Mouse (Mus musculus) erythroblast, embryonic 14.5 days (primary cell): Measurements from ENCODE around the gene 1700018B08Rik. TPM values are rescaled to one million over a fixed set of nuclear protein-coding genes. Genes with fewer than 3 reads are reported as not detected.

ENCODE experiments used
- H3K27me3 ChIP-seq: 2 replicates; pipeline ENCODE4 v1.6.1; 2012; ENCODE audit warnings: inconsistent platforms; ENCODE audit not compliant: control insufficient read depth
- H3K36me3 ChIP-seq: 2 replicates; pipeline ENCODE4 v1.6.1; 2012; ENCODE audit warnings: mild to moderate bottlenecking, inconsistent platforms; ENCODE audit not compliant: control insufficient read depth
- H3K4me1 ChIP-seq: 2 replicates; pipeline ENCODE4 v1.6.1; 2012; ENCODE audit warnings: inconsistent platforms; ENCODE audit not compliant: control insufficient read depth
- H3K4me3 ChIP-seq: replicated peaks from 2 replicates; pipeline ENCODE3; 2012; ENCODE audit warnings: moderate library complexity, mild to moderate bottlenecking, inconsistent platforms
- H3K9me3 ChIP-seq: 2 replicates; pipeline ENCODE4 v1.6.1; 2012; ENCODE audit warnings: low read length, inconsistent platforms, mixed read lengths; ENCODE audit not compliant: control insufficient read depth
- GATA1 ChIP-seq: IDR thresholded peaks from 2 replicates; pipeline ENCODE4 v1.6.1; 2012; ENCODE audit warnings: low read length, inconsistent platforms, mixed read lengths
- TAL1 ChIP-seq: IDR thresholded peaks from 3 replicates; pipeline ENCODE4 v1.6.1; 2012; ENCODE audit warnings: low read length, inconsistent platforms, mixed read lengths
- polyA plus RNA-seq: library from polyadenylated mRNA; stranded (reverse); fragments of >175 nt; gene quantifications from 2 replicates; pipeline ENCODE4 v1.2.3, GENCODE M21; 2012

The 1700018B08Rik gene
- polyA plus RNA-seq, 1 experiment = not detected

GRCm38 (mm10) chr8:121484072-121484782, 59.9 kb downstream of the 1700018B08Rik start:
- Histone ChIP-seq H3K9me3 (peaks cover 3% of the 10 kb centered on the region; the same call in 1 of the 2 replicates), H3K27me3 (no peaks in the 10 kb centered on the region), H3K4me3 (no peak overlapping the region), H3K4me1 (no peaks in the 10 kb centered on the region), H3K36me3 (no peaks in the 10 kb centered on the region)
- TF ChIP-seq GATA1 = no peak
- TF ChIP-seq TAL1 = no peak

Other genes starting within 250 kb of the 1700018B08Rik start
- gene Fbxo31, start 34.5 kb upstream of the 1700018B08Rik start, polyA plus RNA-seq = 1.3 and 1.6 TPM in 2 replicates
- gene Map1lc3b, start 46.0 kb upstream of the 1700018B08Rik start, polyA plus RNA-seq = 29.2 and 30.4 TPM in 2 replicates
- gene Zcchc14, start 108.6 kb upstream of the 1700018B08Rik start, polyA plus RNA-seq = not detected in 2 replicates
- gene Jph3, start 185.3 kb upstream of the 1700018B08Rik start, polyA plus RNA-seq = 0.02 TPM in 1 of 2 replicates, not detected in the other